8 mouse cellular contexts compared by ENCODE assay signal in genomic region chr2:173186047-173186943, GRCm38 (mm10). TPM values are rescaled to one million over a fixed set of nuclear protein-coding genes. Genes with fewer than 3 reads are reported as not detected.
A peak's percentile ranks its signal among the peaks of the same experiment; 100 is the strongest.
DNase-seq lines count a peak whose midpoint lies in the region; ATAC-seq lines count a peak whose summit lies in the region.

No protein-coding gene starts in this region.

- no peak overlapping the region for H3K4me2 ChIP-seq in intestine, embryonic 14.5 days (ENCODE audit: low read length)

- H3K27ac ChIP-seq in intestine, embryonic 14.5 days (ENCODE audit: low read depth): no peak overlapping the region

- H3K4me3 ChIP-seq in intestine, embryonic 14.5 days (ENCODE audit: low read depth, low read length): no peak overlapping the region

- peak; percentile 78 for DNase-seq in adrenal gland, adult 2 months
- peak; percentile 89 for DNase-seq in embryo, embryonic 11 days
- peak; percentile 81 to 87 for DNase-seq in gastrocnemius, postnatal 4 days (ENCODE audit: low spot score in 2 of 2)
- peak; percentile 97 for DNase-seq in intestine, embryonic 14.5 days (ENCODE audit: low spot score)
- peak; percentile 80 to 89 for DNase-seq in left cerebral cortex, postnatal 25 days (ENCODE audit: low spot score in 2 of 2)
- DNase-seq in mesoderm, embryonic 11.5 days (ENCODE audit: low read depth, low spot score): peak; percentile 90
- DNase-seq in right cerebral cortex, postnatal 25 days: peak; percentile 76
- peak; percentile 77 to 82 for DNase-seq in urinary bladder, postnatal 36 days (ENCODE audit: low spot score in 2 of 2)

- no peak overlapping the region for H3K9ac ChIP-seq in intestine, embryonic 14.5 days (ENCODE audit: low read length)

- ATAC-seq in intestine, embryonic 14.5 days (replicated peaks; ENCODE audit: low FRiP score, low TSS enrichment, low read depth): peak; percentile 61

- 31% methylated on average over 26 of the region's 26 CpGs for WGBS in intestine, embryonic 14.5 days

- H3K4me1 ChIP-seq in intestine, embryonic 14.5 days (replicated peaks; ENCODE audit: control insufficient read depth, insufficient read depth, low read length): peaks cover 7% of the 10 kb centered on the region; the same call in 1 of the 2 replicates

- no peaks in the 10 kb centered on the region for H3K9me3 ChIP-seq in intestine, embryonic 14.5 days (ENCODE audit: control insufficient read depth, low read length)

- intact Hi-C loops in left cerebral cortex, postnatal 25 days (cut with DNase I): loop anchor here (1.0 to 10.0 kb wide), 3 partner anchors 360 to 1099 kb away; partner anchors contain the start of gene Gnas

- H3K36me3 ChIP-seq in intestine, embryonic 14.5 days (ENCODE audit: control insufficient read depth, insufficient read depth, low read length): no peaks in the 10 kb centered on the region

- H3K27me3 ChIP-seq in intestine, embryonic 14.5 days (replicated peaks; ENCODE audit: control insufficient read depth, insufficient read depth, low read length): no peaks in the 10 kb centered on the region; the same call in 1 of the 2 replicates

RNA-seq across cellular contexts. Expression of gene Zbp1, which starts 32.4 kb away (rescaled TPM):
- total RNA-seq in adrenal gland, adult 2 months (2021): 1 to 10 TPM; 2.7 to 9.0 TPM
- 3.3 and 3.8 TPM in 2 replicates for polyA plus RNA-seq in adrenal gland, adult 2 months (2012; rRNA removed)
- under 1 TPM; 0.52 to 0.54 TPM for total RNA-seq in gastrocnemius, postnatal 4 days (2021)
- 0.65 and 0.90 TPM in 2 replicates for polyA plus RNA-seq in intestine, embryonic 14.5 days (2014; fragmentation: Nextera tagmentation; extraction: Ambion mirVana)
- total RNA-seq in left cerebral cortex, postnatal 25 days (2021): not detected

RNA-seq across cellular contexts. Expression of gene Pck1, which starts 33.4 kb away (rescaled TPM):
- total RNA-seq in adrenal gland, adult 2 months (2021): 1,000 to 10,000 TPM in 1 of 2 experiments, 100 to 1,000 TPM in 1; 919 to 1,359 TPM
- polyA plus RNA-seq in adrenal gland, adult 2 months (2012; rRNA removed): 84.6 and 134 TPM in 2 replicates
- 10 to 100 TPM; 13.9 to 59.4 TPM for total RNA-seq in gastrocnemius, postnatal 4 days (2021)
- 0.77 and 0.87 TPM in 2 replicates for polyA plus RNA-seq in intestine, embryonic 14.5 days (2014; fragmentation: Nextera tagmentation; extraction: Ambion mirVana)
- total RNA-seq in left cerebral cortex, postnatal 25 days (2021): not detected

Comparison
In these comparisons a context has a peak if more than half of its experiments do, and no peak if none do; other contexts are left out.
1. RNA of gene Pck1, which starts 33.4 kb away (total RNA-seq): 919 to 1,359 TPM in adrenal gland, adult 2 months; 13.9 to 59.4 TPM in gastrocnemius, postnatal 4 days and not detected in left cerebral cortex, postnatal 25 days; every median in the first group is over 10 times any median in the second.
2. Peak in every context shown above with its lines, with median percentiles within 50 percentile points of each other: DNase-seq.